Mouse (Mus musculus) hindbrain, embryonic 11.5 days (tissue): ENCODE measurements around the gene Pi4kb. TPM values are rescaled to one million over a fixed set of nuclear protein-coding genes. Genes with fewer than 3 reads are reported as not detected.

Source experiments
- ATAC-seq: fragments of 200-750 bp; cut with Nextera tagmentation; 2 replicates; pipeline ENCODE4 v1.8.0; 2017; ENCODE audit warnings: mild to moderate bottlenecking, moderate TSS enrichment, moderate library complexity; ENCODE audit not compliant: low FRiP score
- DNase-seq: peaks from one replicate; pipeline ENCODE4 v3.0.0-alpha.2; 2015; ENCODE audit warnings: low spot score
- H3K27ac ChIP-seq: fragments of 300-500 bp; sonication (generic); 2 replicates; pipeline ENCODE4 v1.5.1; 2014; ENCODE audit warnings: mild to moderate bottlenecking, low read depth, low read length
- H3K27me3 ChIP-seq: fragments of 300-500 bp; sonication (generic); 2 replicates; pipeline ENCODE4 v1.6.1; 2014; ENCODE audit warnings: mild to moderate bottlenecking, low read length, moderate library complexity, mixed read lengths; ENCODE audit not compliant: control insufficient read depth, insufficient read depth
- H3K36me3 ChIP-seq: fragments of 300-500 bp; sonication (generic); 2 replicates; pipeline ENCODE4 v1.6.1; 2014; ENCODE audit warnings: mild to moderate bottlenecking, low read length, moderate library complexity, mixed read lengths; ENCODE audit not compliant: control insufficient read depth, insufficient read depth
- H3K4me1 ChIP-seq: fragments of 300-500 bp; sonication (generic); replicated peaks from 2 replicates; pipeline ENCODE4 v1.6.1; 2014; ENCODE audit warnings: low read length, mixed read lengths; ENCODE audit not compliant: control insufficient read depth, insufficient read depth
- H3K4me2 ChIP-seq: fragments of 300-500 bp; sonication (generic); replicated peaks from 2 replicates; pipeline ENCODE4 v1.6.1; 2014; ENCODE audit warnings: mild to moderate bottlenecking, low read depth, low read length
- H3K4me3 ChIP-seq: fragments of 300-500 bp; sonication (generic); 2 replicates; pipeline ENCODE4 v1.5.1; 2014; ENCODE audit warnings: low read depth, low read length
- H3K9ac ChIP-seq: fragments of 300-500 bp; sonication (generic); 2 replicates; pipeline ENCODE4 v1.6.1; 2014; ENCODE audit warnings: low read depth, low read length
- H3K9me3 ChIP-seq: fragments of 300-500 bp; sonication (generic); 2 replicates; pipeline ENCODE4 v1.6.1; 2016; ENCODE audit warnings: low read length; ENCODE audit not compliant: control insufficient read depth
- WGBS: fragments of 180-500 bp; shearing (Covaris S2); extraction: QIAGEN DNeasy Blood & Tissue Kit; methylation state at CpG from one replicate; pipeline ENCODE4 v1.1.7; 2014; 5-methylcytosine and 5-hydroxymethylcytosine counted together
- polyA plus RNA-seq: library from polyadenylated mRNA; unstranded; fragments of >200 nt; fragmentation: Nextera tagmentation; extraction: Ambion mirVana; gene quantifications from 2 replicates; pipeline ENCODE4 v1.2.1, GENCODE M21; 2014

The Pi4kb gene
- polyA plus RNA-seq, 1 experiment from 2014 or later = 22.1 TPM

GRCm38 (mm10) chr3:94952806-94953205, 21.7 kb upstream of the Pi4kb start:
- H3K4me1 ChIP-seq = no peaks in the 10 kb centered on the region; the same call in 1 of the 2 replicates
- no peak overlapping the region for H3K4me3 ChIP-seq
- H3K4me2 ChIP-seq = peak overlapping the region; percentile 5; the same call in 1 of the 2 replicates
- 75% methylated on average over 5 of the region's 5 CpGs for WGBS
- DNase-seq (peak; percentile 6), ATAC-seq (no peak)
- H3K27me3 ChIP-seq = no peaks in the 10 kb centered on the region
- H3K9ac ChIP-seq = no peak overlapping the region
- H3K36me3 ChIP-seq = no peaks in the 10 kb centered on the region
- no peak overlapping the region for H3K27ac ChIP-seq
- H3K9me3 ChIP-seq = no peaks in the 10 kb centered on the region

DNA sequence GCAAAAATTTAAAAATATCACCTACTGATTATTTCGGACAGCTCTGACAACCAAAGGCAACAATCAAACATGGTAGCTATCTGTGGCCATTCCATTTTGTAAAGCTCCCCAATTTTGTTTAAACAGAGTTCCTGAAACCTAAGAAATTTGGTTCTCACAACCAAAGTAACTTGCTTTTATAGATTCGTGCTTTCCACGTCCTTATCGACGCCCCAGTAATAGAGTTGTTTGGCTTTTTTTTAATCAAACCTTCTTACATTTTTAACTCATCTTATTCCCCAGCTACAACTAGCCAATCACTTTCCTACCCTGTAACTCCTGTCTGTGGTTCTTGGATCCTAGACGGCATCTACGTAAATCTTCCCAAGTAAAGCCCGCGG, 21.2 kb upstream of the Pi4kb start:
- Histone ChIP-seq H3K36me3 (no peaks in the 10 kb centered on the region), H3K27ac (peak overlapping the region; percentile 74), H3K4me2 (peak overlapping the region; percentile 72), H3K27me3 (no peaks in the 10 kb centered on the region), H3K9ac (peak overlapping the region; percentile 50), H3K9me3 (no peaks in the 10 kb centered on the region), H3K4me1 (no peaks in the 10 kb centered on the region; the same call in 1 of the 2 replicates), H3K4me3 (peak overlapping the region; percentile 74)
- DNase-seq = no peak
- 21% methylated on average over 9 of the region's 9 CpGs for WGBS
- ATAC-seq = no peak

- H3K4me1 ChIP-seq = no peaks in the 10 kb centered on the region; the same call in 1 of the 2 replicates
- DNase-seq (peak; percentile 88), ATAC-seq (peak; percentile 96)
- under 1% methylated on average over 50 of the region's 50 CpGs for WGBS
- no peaks in the 10 kb centered on the region for H3K9me3 ChIP-seq
- peak within 1 kb of the TSS; percentile 83 for H3K9ac ChIP-seq
- peak within 1 kb of the TSS; percentile 74 for H3K4me3 ChIP-seq
- no peaks in the 10 kb centered on the region for H3K36me3 ChIP-seq
- peak within 1 kb of the TSS; percentile 74 for H3K27ac ChIP-seq
- H3K4me2 ChIP-seq = peak within 1 kb of the TSS; percentile 72
- no peaks in the 10 kb centered on the region for H3K27me3 ChIP-seq
Measured at GRCm38 (mm10) chr3:94953764-94954616, 20.5 kb upstream of the Pi4kb start, which contains the start of gene Rfx5. Rfx5 (plus strand) TSS chr3:94954075.

- no peak overlapping the region for H3K4me2 ChIP-seq
- ATAC-seq (no peak), DNase-seq (no peak)
- 88% methylated on average over 8 of the region's 8 CpGs for WGBS
- no peaks in the 10 kb centered on the region for H3K27me3 ChIP-seq
- H3K36me3 ChIP-seq = no peaks in the 10 kb centered on the region
- no peak overlapping the region for H3K9ac ChIP-seq
- no peak overlapping the region for H3K4me3 ChIP-seq
- no peaks in the 10 kb centered on the region for H3K4me1 ChIP-seq
- no peaks in the 10 kb centered on the region for H3K9me3 ChIP-seq
- no peak overlapping the region for H3K27ac ChIP-seq
Measured at GRCm38 (mm10) chr3:94958295-94958694, 16.2 kb upstream of the Pi4kb start.

- H3K27ac ChIP-seq = no peak overlapping the region
Measured at GRCm38 (mm10) chr3:94959871-94960270, 14.7 kb upstream of the Pi4kb start.

GRCm38 (mm10) chr3:94960322-94960721, 14.2 kb upstream of the Pi4kb start:
- Histone ChIP-seq H3K27ac (no peak overlapping the region), H3K4me1 (no peaks in the 10 kb centered on the region), H3K4me2 (no peak overlapping the region), H3K9ac (no peak overlapping the region), H3K9me3 (no peaks in the 10 kb centered on the region), H3K36me3 (no peaks in the 10 kb centered on the region), H3K27me3 (no peaks in the 10 kb centered on the region), H3K4me3 (no peak overlapping the region)
- ATAC-seq (no peak), DNase-seq (peak; percentile 8)
- 52% methylated on average over 5 of the region's 5 CpGs for WGBS

More at GRCm38 (mm10) chr3:94959871-94960270, 14.7 kb upstream of the Pi4kb start:
- no peaks in the 10 kb centered on the region for H3K36me3 ChIP-seq
- ATAC-seq = no peak
- DNase-seq = no peak
- H3K4me1 ChIP-seq = no peaks in the 10 kb centered on the region
- WGBS = 62% methylated on average over 8 of the region's 8 CpGs
- no peak overlapping the region for H3K4me3 ChIP-seq
- H3K9me3 ChIP-seq = no peaks in the 10 kb centered on the region
- no peak overlapping the region for H3K4me2 ChIP-seq
- H3K9ac ChIP-seq = no peak overlapping the region
- no peaks in the 10 kb centered on the region for H3K27me3 ChIP-seq

- H3K4me3 ChIP-seq = no peak overlapping the region
- WGBS = 96% methylated on average over 1 of the region's 1 CpGs
- no peaks in the 10 kb centered on the region for H3K36me3 ChIP-seq
- H3K27ac ChIP-seq = no peak overlapping the region
- H3K4me2 ChIP-seq = no peak overlapping the region
- H3K9me3 ChIP-seq = no peaks in the 10 kb centered on the region
- no peak for DNase-seq
- ATAC-seq = no peak
- H3K9ac ChIP-seq = no peak overlapping the region
- H3K27me3 ChIP-seq = no peaks in the 10 kb centered on the region
- H3K4me1 ChIP-seq = no peaks in the 10 kb centered on the region
Measured at GRCm38 (mm10) chr3:94964989-94965388, 9.5 kb upstream of the Pi4kb start.

- Histone ChIP-seq H3K4me1 (no peaks in the 10 kb centered on the region), H3K9me3 (no peaks in the 10 kb centered on the region), H3K4me3 (no peak overlapping the region), H3K9ac (no peak overlapping the region), H3K4me2 (no peak overlapping the region), H3K27ac (no peak overlapping the region), H3K27me3 (no peaks in the 10 kb centered on the region), H3K36me3 (no peaks in the 10 kb centered on the region)
- 83% methylated on average over 1 of the region's 1 CpGs for WGBS
- ATAC-seq (no peak), DNase-seq (no peak)
Measured at GRCm38 (mm10) chr3:94965878-94966277, 8.7 kb upstream of the Pi4kb start.

DNA sequence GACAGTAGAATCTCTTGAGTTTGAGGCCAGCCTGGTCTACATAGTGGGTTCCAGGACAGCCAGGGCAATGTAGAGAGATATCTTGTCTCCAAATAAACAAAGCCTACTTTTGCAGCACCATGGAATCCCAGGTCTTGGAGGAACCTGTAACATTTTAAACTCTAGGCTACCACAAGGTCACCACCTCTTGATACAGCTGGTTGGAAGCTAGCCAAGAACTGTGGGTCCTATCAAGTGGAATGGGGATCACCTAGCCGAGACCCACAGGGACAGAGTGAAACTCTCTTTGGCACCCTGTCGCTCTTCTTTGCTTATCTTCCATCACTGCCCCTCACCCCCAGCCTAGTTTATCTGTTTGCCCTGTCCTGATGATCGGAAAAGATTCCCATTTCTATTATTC, 2.0 kb upstream of the Pi4kb start:
- H3K4me2 ChIP-seq = no peak overlapping the region
- 80% methylated on average over 3 of the region's 3 CpGs for WGBS
- no peak overlapping the region for H3K4me3 ChIP-seq
- no peaks in the 10 kb centered on the region for H3K36me3 ChIP-seq
- no peaks in the 10 kb centered on the region for H3K9me3 ChIP-seq
- H3K4me1 ChIP-seq = 0 out of 2 replicates have a peak, but pooled peaks cover 3% of the 10 kb centered on the region
- H3K27ac ChIP-seq = no peak overlapping the region
- DNase-seq (no peak), ATAC-seq (no peak)
- no peak overlapping the region for H3K9ac ChIP-seq
- no peaks in the 10 kb centered on the region for H3K27me3 ChIP-seq
